Mouse (Mus musculus) G1E (cell line): ENCODE results near the gene Gucd1.

ENCODE experiments used
- CTCF ChIP-seq: IDR thresholded peaks from 2 replicates; pipeline ENCODE4 v1.5.1; 2012; ENCODE audit warnings: low read depth, low read length, inconsistent platforms, mixed read lengths
- POLR2AphosphoS5 ChIP-seq: IDR thresholded peaks from 2 replicates; pipeline ENCODE4 v1.6.1; 2012; ENCODE audit warnings: low read depth, low read length, inconsistent platforms; ENCODE audit not compliant: insufficient replicate concordance

DNA sequence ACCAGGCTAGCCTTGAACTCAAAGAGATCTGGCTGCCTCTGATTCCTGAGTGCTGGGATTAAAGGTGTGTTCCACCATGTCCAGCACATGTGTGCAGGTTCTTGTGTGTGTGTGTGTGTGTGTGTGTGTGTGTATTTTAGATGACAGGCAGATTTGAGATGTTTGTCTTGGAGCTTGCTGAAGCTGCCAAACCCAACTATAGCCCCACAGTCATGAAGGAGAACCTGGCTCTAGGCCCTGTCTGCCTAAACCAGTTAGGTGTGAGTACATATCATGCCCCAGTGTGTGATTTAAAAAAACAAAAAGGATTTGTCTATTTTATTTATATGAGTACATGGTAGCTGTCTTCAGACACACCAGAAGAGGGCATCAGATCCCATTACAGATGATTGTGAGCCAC is 21.9 kb downstream of the Gucd1 start:
- TF ChIP-seq CTCF (no peak), POLR2AphosphoS5 (no peak)
